Mouse (Mus musculus): ENCODE measurements around the gene Hmgcs2.

Hmgcs2 gene

DNA sequence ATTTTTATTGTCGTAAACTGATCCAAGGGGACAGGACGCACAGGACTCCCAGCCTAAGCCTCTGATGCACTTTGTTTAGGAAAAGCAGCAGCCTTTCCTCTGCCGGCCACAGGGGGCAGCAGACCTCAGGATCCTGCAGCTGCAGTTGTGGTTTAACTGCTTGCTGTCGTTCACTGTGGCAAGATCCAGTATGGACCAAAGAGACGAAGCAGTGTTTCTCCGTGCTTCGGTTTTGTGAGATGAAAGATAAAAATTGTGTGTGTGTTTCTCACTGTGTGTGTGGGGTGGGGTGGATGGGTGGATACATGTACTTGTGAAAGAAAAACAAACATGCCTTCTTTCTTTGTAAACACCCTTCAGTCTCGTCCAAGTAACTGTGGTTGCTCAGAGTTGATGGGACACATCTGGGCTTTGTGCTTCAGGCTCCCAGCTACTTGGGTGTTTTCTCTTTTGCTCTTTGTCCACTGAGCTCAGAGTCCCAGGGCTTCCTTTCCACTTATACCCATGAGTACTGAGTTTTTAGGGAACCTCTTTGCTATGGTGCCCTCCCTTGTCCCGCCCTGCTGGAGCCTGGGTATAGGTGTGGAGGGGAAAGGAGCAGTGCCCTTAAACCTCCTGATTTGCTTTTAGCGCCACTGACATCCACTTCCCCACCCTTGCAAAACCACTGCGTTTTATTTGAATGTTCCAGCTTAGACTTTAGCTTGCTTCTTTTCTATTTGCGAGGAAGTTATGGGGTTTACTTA lies 871 bp downstream of the Hmgcs2 start:
- DNase-seq (ENCODE audit: low spot score) = peak; percentile 52

DNA sequence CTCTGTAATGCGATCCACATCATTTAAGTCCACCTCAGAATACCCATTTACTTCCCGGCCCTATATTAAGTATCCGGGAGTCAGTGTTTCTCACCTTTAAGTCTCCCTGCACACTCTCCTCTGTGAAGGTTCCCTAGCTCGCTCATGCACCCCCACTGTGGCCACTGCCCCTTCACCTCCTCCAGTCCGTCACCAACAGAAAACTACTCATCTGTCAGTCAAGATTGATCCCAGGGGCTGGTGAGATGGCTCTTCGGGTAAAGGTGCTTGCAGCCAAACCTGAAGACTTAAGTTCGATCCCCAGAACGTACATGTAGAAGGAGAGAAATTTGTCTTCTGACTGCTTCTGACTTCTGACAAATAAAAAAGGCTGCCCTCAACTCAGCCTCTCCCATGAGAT lies 2.2 kb downstream of the Hmgcs2 start:
- DNase-seq (ENCODE audit: low spot score) = no peak

GRCm38 (mm10) chr3:98283205-98283604 lies 3.0 kb downstream of the Hmgcs2 start:
- no peak for DNase-seq (ENCODE audit: low spot score)

- no peak for DNase-seq (ENCODE audit: low spot score)
Observed at GRCm38 (mm10) chr3:98291044-98291443, 10.8 kb downstream of the Hmgcs2 start.

GRCm38 (mm10) chr3:98295965-98296364 lies 15.7 kb downstream of the Hmgcs2 start:
- DNase-seq (ENCODE audit: low spot score) = no peak

GRCm38 (mm10) chr3:98299391-98300100 lies 19.3 kb downstream of the Hmgcs2 start:
- no peak for DNase-seq (ENCODE audit: low spot score)

- no peak for DNase-seq (ENCODE audit: low spot score)
Observed at GRCm38 (mm10) chr3:98300266-98300665, 20.0 kb downstream of the Hmgcs2 start.

GRCm38 (mm10) chr3:98301761-98302160 lies 21.5 kb downstream of the Hmgcs2 start:
- DNase-seq (ENCODE audit: low spot score) = no peak

- no peak for DNase-seq (ENCODE audit: low spot score)
Observed at GRCm38 (mm10) chr3:98308606-98309005, 28.4 kb downstream of the Hmgcs2 start.

DNA sequence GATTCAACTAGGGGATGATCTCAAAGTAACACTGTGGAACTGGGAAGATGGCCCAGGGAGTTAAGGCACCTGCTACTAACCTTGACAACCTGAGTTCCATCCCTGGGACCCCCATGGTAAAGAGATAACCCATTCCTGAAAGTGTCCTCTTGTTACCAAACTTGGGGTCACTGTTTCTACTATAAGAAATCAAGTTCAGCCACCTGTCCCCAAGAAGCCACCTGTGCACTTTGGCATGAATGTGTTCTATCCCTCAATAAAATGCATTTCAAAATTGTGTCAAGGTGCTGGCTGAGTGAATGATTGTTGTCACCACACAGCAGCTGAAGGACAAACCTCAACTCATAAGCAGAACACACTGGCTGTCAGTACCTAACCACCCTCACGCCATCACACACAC lies 30.2 kb downstream of the Hmgcs2 start:
- no peak for DNase-seq (ENCODE audit: low spot score)

DNA sequence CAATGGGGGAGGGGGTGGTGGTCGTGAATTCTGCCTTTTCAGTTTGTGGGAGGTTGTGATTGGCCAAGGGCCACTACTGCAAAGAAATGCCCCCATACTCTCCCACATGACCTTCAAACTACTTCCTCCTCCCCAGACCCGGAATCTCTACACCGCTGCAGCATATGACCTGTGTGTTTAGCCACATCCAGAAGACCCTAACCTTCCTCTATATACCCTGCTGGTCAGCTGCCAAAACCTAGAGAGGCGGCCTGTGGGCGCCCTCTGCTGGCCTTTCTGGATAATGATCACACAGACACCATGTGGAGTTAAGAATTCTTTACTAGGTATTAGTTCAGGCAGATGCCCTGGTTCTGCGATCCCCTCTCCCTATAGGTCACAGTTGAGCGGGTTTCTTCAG lies 32.6 kb downstream of the Hmgcs2 start:
- peak; percentile 46 for DNase-seq (ENCODE audit: low spot score)

DNA sequence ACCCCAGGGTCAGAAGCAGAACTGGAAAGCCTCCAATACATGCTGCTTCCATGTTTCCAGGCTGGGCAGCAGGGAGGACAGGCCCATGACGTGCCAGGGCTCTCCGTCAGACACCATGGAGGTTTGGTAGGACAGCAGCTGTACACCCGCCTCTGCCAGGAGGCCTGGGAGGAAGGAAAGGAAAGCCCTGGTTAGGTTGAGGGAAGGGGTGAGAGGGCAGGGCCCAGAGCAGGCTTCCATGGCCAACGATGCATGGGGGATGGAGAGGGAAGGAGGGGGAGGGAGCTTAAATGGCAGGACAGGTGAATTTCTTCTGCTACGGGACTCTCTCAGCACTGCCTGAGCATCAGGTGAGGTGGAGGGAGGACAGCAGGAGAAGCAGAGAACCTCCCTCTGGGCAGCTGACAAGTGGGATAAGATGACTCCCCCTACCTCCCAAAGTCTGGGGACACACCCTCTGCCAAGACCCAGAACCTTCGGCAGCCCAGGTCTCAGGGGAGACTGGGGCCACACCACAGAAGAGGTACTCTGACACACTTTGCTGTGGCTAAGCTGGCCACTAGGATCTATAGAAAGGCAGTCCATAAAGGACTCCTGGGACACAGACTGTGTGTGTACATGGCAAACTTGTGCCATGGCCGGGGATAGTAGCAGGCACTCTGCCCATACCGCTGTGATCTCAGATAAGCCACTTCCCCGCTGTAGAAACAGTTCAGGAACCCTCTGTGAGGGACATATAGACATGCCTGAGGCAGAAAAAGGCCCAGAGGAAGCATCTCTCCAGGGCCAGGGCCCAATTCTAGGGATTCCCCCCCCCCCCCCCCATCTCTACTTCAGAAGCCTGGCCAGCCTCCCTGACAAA lies 33.3 kb downstream of the Hmgcs2 start:
- no peak for DNase-seq (ENCODE audit: low spot score)

DNA sequence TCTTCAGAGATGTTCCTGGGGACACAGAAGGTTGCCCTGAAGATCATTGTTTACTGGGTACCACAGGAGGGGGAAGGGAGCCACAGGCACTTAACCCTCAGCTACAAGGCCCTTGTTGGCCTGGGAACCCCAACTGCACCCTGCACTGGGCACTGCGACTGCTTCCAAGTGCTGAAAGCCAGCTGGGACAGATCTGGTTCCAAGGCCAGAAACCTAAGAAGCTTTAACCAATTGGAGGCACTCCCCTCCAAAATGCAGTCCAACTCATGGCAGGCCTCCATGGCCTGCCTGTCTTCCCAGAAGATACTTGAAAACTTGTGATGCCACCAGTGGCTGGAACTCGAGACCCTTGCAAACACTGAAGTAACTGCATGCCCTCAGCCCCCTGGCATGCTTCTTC lies 34.9 kb downstream of the Hmgcs2 start:
- no peak for DNase-seq (ENCODE audit: low spot score)

GRCm38 (mm10) chr3:98317143-98317542 lies 36.9 kb downstream of the Hmgcs2 start:
- DNase-seq (ENCODE audit: low spot score) = no peak

GRCm38 (mm10) chr3:98319190-98319589 lies 39.0 kb downstream of the Hmgcs2 start:
- DNase-seq (ENCODE audit: low spot score) = no peak

DNA sequence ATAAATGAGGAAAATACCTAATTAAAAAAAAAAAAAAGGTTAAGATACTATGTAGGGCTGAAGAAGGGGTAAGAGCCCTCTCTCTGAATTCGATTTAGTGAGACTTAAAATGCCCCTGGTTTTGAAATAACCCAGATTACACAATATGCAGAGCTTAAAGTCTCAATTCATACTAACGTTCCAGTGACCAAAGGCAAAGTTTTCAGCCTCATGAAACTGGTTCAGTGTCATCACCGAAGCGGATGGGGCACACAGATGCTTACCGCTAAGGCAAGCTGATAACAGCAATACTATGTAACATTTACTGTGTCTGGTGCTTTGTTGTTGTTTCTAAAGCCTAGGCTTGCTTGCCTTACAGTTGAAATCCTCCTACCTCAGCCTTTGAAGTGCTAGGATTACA lies 42.0 kb downstream of the Hmgcs2 start:
- no peak for DNase-seq (ENCODE audit: low spot score)

DNA sequence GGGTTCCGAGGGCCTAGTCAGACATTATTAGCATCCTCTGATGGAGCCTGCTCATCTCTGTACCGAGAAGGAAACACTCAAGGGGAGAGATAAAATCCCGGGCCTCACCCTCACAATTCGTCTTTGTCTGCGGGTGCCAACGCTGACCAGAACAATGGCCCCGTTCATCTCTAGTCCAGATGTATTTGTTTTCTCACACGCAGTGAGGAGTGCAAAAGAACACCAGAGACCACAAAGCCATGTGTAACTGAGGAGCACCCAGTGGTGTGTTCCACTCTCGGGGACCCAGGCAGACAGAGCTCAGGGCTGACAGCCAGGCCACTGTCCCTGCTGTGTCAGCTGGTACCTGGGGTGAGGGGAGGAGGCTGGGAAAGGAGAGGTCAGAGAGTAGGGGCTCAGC lies 44.0 kb downstream of the Hmgcs2 start:
- DNase-seq (ENCODE audit: low spot score) = no peak

- DNase-seq (ENCODE audit: low spot score) = no peak
Observed at GRCm38 (mm10) chr3:98334010-98334409, 53.8 kb downstream of the Hmgcs2 start.

- no peak for DNase-seq (ENCODE audit: low spot score)
Observed at GRCm38 (mm10) chr3:98335331-98335730, 55.1 kb downstream of the Hmgcs2 start.

DNA sequence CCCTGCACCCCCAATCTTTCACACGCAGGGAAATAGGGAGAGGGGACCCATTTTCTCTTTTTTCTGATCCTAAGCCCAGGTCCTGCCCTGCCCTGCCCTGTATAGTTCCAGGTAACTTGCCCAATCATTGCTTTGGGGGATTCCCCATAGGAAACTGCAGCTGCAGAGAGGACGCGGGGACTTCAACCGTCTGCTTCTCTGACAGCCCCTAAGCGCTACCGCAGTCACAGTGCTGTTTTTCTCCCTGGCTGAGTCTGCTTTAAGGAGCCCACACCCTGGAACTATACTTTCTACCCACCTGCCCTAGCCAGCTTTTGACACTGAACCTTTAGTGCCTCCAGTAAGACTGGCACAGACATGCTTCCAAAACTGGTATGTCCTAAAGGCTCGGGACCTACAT lies 55.7 kb downstream of the Hmgcs2 start:
- no peak for DNase-seq (ENCODE audit: low spot score)

DNA sequence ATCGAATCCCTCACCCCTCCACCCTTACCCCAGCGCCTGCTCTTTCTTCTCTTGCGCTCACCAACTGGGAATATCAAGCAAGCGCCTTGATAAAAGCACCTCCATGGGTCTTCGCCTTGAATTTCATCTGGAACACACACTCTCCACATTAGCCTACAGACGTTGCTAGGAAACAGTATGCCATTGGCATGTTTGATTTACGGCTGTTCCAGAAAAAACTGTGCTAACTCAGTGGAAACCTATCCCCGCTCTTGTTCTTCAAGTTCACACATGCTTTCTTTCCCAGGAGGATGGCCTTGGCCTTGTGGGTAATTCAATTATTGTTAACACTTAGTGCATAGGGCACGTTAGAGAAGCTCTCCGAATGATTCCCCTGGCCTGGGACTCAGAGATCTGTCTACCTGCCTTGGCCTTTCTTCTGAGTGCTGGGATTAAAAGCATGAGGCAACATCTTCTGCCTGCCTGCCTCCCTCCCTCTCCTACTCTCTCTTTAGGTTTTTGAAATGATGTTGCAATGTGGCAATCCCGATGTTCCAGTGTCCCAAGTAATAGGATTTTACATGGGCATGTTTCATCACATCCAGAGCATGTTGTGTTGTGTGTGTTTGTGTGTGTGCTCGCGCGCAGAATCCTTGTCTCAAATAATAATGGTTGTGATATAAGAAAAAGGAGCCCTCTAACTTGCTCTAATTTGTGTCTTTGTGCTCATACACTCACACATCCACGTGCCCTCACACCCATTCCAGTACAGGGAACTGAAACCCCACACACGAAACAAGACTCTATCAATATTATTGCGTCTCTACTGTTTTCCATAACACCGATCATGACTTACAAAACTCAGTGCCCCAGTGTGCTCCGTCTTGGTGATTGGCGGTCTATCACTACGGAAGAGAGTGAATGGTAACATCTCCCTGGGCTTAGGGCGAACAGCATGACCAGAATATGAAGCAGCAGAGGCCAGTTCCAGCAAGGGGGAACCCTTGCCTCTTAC lies 56.7 kb downstream of the Hmgcs2 start:
- DNase-seq (ENCODE audit: low spot score) = no peak

Measured in urinary bladder, postnatal 25 days (tissue).